Mouse (Mus musculus) C2C12 (cell line): ENCODE results near the gene Pdzd7. TPM values are rescaled to one million over a fixed set of nuclear protein-coding genes. Genes with fewer than 3 reads are reported as not detected.

ENCODE experiments used
- H3K27me3 ChIP-seq: one replicate; pipeline ENCODE4 v1.6.1; 2011; ENCODE audit not compliant: control insufficient read depth, insufficient read depth, insufficient read length
- H3K36me3 ChIP-seq: one replicate; pipeline ENCODE4 v1.6.1; 2011; ENCODE audit not compliant: control insufficient read depth, insufficient read depth
- H3K4me3 ChIP-seq: one replicate; pipeline ENCODE4 v1.5.1; 2011; ENCODE audit warnings: mild to moderate bottlenecking, control low read depth; ENCODE audit not compliant: poor library complexity, insufficient read depth, severe bottlenecking
- H3K79me2 ChIP-seq: one replicate; pipeline ENCODE4 v1.6.1; 2011; ENCODE audit not compliant: control insufficient read depth, insufficient read depth
- H3K79me3 ChIP-seq: one replicate; pipeline ENCODE4 v1.6.1; 2011; ENCODE audit warnings: low read depth, control low read depth
- H3ac ChIP-seq: one replicate; pipeline ENCODE3; 2011; ENCODE audit warnings: low read depth; ENCODE audit not compliant: control insufficient read depth, insufficient read length
- CEBPB ChIP-seq: IDR thresholded peaks from one replicate; pipeline ENCODE4 v1.6.1; 2011; ENCODE audit warnings: low read depth, mild to moderate bottlenecking, control low read depth, moderate library complexity
- CTCF ChIP-seq: IDR thresholded peaks from one replicate; pipeline ENCODE4 v1.5.1; 2011; ENCODE audit not compliant: control insufficient read depth, insufficient read depth, insufficient read length
- FOSL1 ChIP-seq: IDR thresholded peaks from one replicate; pipeline ENCODE4 v1.8.0; 2011; ENCODE audit warnings: mild to moderate bottlenecking, low read length; ENCODE audit not compliant: poor library complexity, insufficient read depth, severe bottlenecking
- MAX ChIP-seq: IDR thresholded peaks from one replicate; pipeline ENCODE4 v1.6.1; 2011; ENCODE audit warnings: mild to moderate bottlenecking, control low read depth
- MYOD1 ChIP-seq: IDR thresholded peaks from one replicate; pipeline ENCODE4 v1.6.1; 2011; ENCODE audit warnings: low read depth; ENCODE audit not compliant: control insufficient read depth, insufficient read length
- MYOG ChIP-seq: IDR thresholded peaks from one replicate; pipeline ENCODE4 v1.6.1; 2011; ENCODE audit not compliant: control insufficient read depth, insufficient read length; ENCODE audit errors: extremely low read depth
- USF1 ChIP-seq: IDR thresholded peaks from one replicate; pipeline ENCODE4 v1.6.1; 2011; ENCODE audit warnings: low read depth, mild to moderate bottlenecking, control low read depth, moderate library complexity
- polyA plus RNA-seq: library from polyadenylated mRNA; unstranded; fragments of >200 nt; fragmentation: generic; extraction: Trizol; gene quantifications from one replicate; pipeline ENCODE4 v1.2.1, GENCODE M21; 2012; ENCODE audit warnings: missing spikeins

Gene Pdzd7
- polyA plus RNA-seq, 1 experiment = 0.14 TPM

DNA sequence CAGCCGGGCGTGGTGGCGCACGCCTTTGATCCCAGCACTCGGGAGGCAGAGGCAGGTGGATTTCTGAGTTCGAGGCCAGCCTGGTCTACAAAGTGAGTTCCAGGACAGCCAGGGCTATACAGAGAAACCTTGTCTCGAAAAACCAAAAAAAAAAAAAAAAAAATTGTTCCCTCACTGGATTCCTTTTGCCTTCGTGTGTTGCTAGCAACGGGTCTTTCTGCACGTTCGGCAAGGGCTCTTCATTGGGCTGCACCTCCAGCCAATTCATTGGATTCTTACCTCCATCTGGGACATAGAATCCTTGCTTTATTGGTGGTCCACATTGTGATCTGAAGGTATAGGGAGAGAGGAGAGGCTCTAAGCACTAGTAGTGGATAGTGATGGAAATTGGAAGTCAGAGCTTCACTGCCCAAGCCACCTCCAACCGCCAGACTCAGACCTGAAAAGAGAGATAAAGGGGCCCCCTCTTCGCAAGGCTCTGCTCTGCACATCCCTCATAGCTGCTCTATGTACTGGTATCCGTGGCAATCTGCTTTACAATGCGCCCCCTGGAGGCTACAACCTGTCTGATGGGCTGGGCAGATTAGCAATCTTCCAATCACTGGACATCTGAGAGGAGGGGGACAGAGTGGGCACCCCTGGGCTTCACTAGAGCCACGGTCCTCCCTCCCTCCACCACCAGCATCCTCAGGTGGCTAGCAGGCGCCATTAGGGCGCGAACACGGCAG, 18.2 kb upstream of the Pdzd7 start:
- no peak overlapping the region for H3K4me3 ChIP-seq
- H3K79me3 ChIP-seq = no peaks in the 10 kb centered on the region
- H3ac ChIP-seq = no peak overlapping the region
- H3K79me2 ChIP-seq = peaks cover 5% of the 10 kb centered on the region
- H3K36me3 ChIP-seq = no peaks in the 10 kb centered on the region
- TF ChIP-seq MYOD1 (no peak), MAX (no peak), CTCF (peak; percentile 17)
- H3K27me3 ChIP-seq = peaks cover 27% of the 10 kb centered on the region

DNA sequence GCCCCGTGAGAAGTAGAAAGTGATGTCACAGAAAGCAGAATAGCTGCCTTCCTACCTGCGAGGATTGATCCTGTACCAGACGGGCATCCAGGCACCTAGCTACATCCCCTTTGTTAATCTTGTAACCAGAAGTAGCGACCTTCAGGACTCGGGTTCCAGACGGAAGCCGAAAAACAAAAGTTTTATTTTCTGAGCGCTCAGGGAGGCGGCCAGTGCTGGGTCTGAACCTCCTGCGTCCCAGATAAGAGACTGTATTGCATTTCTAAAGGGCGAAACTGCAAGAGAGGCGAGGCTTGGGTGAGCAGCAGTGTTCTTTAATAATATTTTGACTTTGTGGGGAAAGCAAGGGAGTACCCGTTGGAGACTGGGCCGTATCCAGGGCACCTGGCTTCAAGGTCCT, 13.3 kb upstream of the Pdzd7 start:
- peaks cover 5% of the 10 kb centered on the region for H3K79me2 ChIP-seq
- TF ChIP-seq USF1 (no peak), CTCF (no peak), MYOD1 (no peak), MYOG (no peak), FOSL1 (no peak), MAX (no peak), CEBPB (no peak)

GRCm38 (mm10) chr19:45058113-45058839, 12.8 kb upstream of the Pdzd7 start:
- Histone ChIP-seq H3ac (peak overlapping the region; percentile 99), H3K79me2 (peaks cover 5% of the 10 kb centered on the region), H3K27me3 (no peaks in the 10 kb centered on the region), H3K36me3 (peaks cover 14% of the 10 kb centered on the region), H3K4me3 (peak overlapping the region; percentile 52), H3K79me3 (no peaks in the 10 kb centered on the region)
- no peak for TF ChIP-seq USF1
- TF ChIP-seq MAX = peak; percentile 14

More for the DNA sequence above, 13.3 kb upstream of the Pdzd7 start:
- Histone ChIP-seq H3K4me3 (peak overlapping the region; percentile 52), H3K36me3 (peaks cover 8% of the 10 kb centered on the region), H3K79me3 (no peaks in the 10 kb centered on the region), H3ac (peak overlapping the region; percentile 99), H3K27me3 (peaks cover under 1% of the 10 kb centered on the region)

DNA sequence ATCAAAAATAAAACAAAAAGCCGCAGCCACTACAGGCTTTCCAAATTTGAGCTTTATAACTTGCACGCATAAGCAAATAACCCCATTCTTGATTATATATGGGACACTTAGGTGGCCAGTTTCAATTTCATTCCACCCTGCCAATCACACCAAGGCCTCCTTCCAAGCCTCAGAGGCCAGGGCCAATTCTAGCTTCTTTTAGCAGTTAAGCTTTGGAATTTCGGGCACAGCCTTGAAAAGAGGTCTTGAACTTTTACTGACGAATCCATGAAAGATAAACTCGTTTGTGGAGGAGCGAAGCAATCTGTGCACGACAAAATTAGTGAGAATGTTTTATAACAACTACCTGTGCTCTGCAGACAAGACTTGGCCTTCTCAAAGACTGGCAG, 12.2 kb upstream of the Pdzd7 start:
- H3K4me3 ChIP-seq = no peak overlapping the region
- H3K36me3 ChIP-seq = peaks cover 19% of the 10 kb centered on the region
- TF ChIP-seq CTCF (no peak), MYOG (no peak), FOSL1 (no peak), MAX (no peak), CEBPB (no peak), USF1 (no peak), MYOD1 (no peak)
- no peaks in the 10 kb centered on the region for H3K27me3 ChIP-seq
- no peaks in the 10 kb centered on the region for H3K79me3 ChIP-seq
- H3K79me2 ChIP-seq = peaks cover 5% of the 10 kb centered on the region
- H3ac ChIP-seq = peak overlapping the region; percentile 61

DNA sequence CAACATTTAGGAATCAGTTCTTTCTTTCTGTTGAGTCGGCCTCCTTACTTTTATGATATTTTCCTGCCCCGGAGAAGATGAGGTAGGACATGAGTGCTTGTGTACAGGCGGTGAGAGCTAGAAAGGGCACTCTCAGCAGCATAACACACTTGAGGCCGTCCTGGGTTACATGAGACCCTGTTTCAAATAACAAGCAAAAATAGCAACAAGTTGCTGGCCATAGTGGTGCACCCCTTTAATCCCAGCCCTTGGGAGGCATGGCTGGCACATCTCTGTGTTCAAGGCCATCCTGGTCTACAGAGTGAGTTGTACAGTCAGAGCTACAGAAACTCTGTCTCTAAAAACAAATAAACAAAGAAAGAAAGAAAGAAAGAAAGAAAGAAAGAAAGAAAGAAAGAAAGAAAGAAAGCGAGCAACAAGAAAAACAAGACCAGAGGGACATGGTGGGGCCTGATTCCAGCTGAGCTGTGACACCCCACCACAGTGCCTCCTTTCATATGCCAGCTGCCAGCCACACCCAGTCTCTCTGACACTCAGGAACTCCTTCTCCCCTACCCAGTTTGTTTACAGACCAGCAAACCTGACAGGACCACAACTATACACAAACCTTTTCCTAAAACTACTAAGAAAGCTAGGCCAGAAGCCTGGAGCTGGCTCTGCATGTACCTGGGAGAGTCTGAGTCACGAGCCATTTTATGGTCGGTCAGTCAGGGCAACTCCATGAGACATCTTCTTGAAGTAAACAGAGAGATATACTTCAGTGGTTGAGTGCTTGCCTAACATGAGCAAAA, 11.6 kb upstream of the Pdzd7 start:
- peaks cover 5% of the 10 kb centered on the region for H3K79me2 ChIP-seq
- H3K4me3 ChIP-seq = no peak overlapping the region
- H3K36me3 ChIP-seq = peaks cover 24% of the 10 kb centered on the region
- H3K27me3 ChIP-seq = no peaks in the 10 kb centered on the region
- H3ac ChIP-seq = no peak overlapping the region
- no peaks in the 10 kb centered on the region for H3K79me3 ChIP-seq
- TF ChIP-seq CTCF (no peak), MAX (no peak), CEBPB (no peak), FOSL1 (no peak), MYOG (no peak), USF1 (no peak), MYOD1 (no peak)
